Mouse (Mus musculus) limb, embryonic 14.5 days (tissue): Measurements from ENCODE around the gene Ubxn11. TPM values are rescaled to one million over a fixed set of nuclear protein-coding genes. Genes with fewer than 3 reads are reported as not detected.

Source experiments
- ATAC-seq: fragments of 200-750 bp; cut with Nextera tagmentation; 2 replicates; pipeline ENCODE4 v1.8.0; 2017; ENCODE audit warnings: low read depth, moderate number of reproducible peaks, moderate TSS enrichment; ENCODE audit not compliant: low FRiP score
- DNase-seq: peaks from one replicate; pipeline ENCODE4 v3.0.0-alpha.2; 2015; ENCODE audit warnings: low spot score
- H3K27ac ChIP-seq: fragments of 300-500 bp; sonication (generic); replicated peaks from 2 replicates; pipeline ENCODE4 v1.5.1; 2014; ENCODE audit warnings: low read depth, mild to moderate bottlenecking, low read length, moderate library complexity, mixed read lengths
- H3K27me3 ChIP-seq: fragments of 300-500 bp; sonication (generic); 2 replicates; pipeline ENCODE4 v1.6.1; 2014; ENCODE audit warnings: low read length, mixed read lengths; ENCODE audit not compliant: control insufficient read depth, insufficient read depth
- H3K36me3 ChIP-seq: fragments of 300-500 bp; sonication (generic); 2 replicates; pipeline ENCODE4 v1.6.1; 2014; ENCODE audit warnings: mild to moderate bottlenecking, low read length, moderate library complexity, mixed read lengths; ENCODE audit not compliant: control insufficient read depth, insufficient read depth
- H3K4me1 ChIP-seq: fragments of 300-500 bp; sonication (generic); 2 replicates; pipeline ENCODE4 v1.6.1; 2014; ENCODE audit warnings: antibody characterized with exemption, low read length, mixed read lengths; ENCODE audit not compliant: control insufficient read depth, insufficient read depth
- H3K4me2 ChIP-seq: fragments of 300-500 bp; sonication (generic); replicated peaks from 2 replicates; pipeline ENCODE4 v1.6.1; 2014; ENCODE audit warnings: low read depth, mild to moderate bottlenecking, low read length, moderate library complexity; ENCODE audit not compliant: severe bottlenecking
- H3K4me3 ChIP-seq: fragments of 300-500 bp; sonication (generic); replicated peaks from 2 replicates; pipeline ENCODE4 v1.5.1; 2014; ENCODE audit warnings: low read length
- H3K9ac ChIP-seq: fragments of 300-500 bp; sonication (generic); 2 replicates; pipeline ENCODE4 v1.6.1; 2014; ENCODE audit warnings: mild to moderate bottlenecking, low read depth, low read length, moderate library complexity; ENCODE audit not compliant: severe bottlenecking
- H3K9me3 ChIP-seq: fragments of 300-500 bp; sonication (generic); 2 replicates; pipeline ENCODE4 v1.6.1; 2016; ENCODE audit warnings: low read length; ENCODE audit not compliant: control insufficient read depth
- POLR2A ChIP-seq: fragments of 200-500 bp; IDR thresholded peaks from 2 replicates; pipeline ENCODE4 v1.8.0; 2012; ENCODE audit warnings: inconsistent platforms, mild to moderate bottlenecking, moderate library complexity, borderline replicate concordance; ENCODE audit not compliant: insufficient read depth, insufficient read length; ENCODE audit errors: extremely low read depth
- WGBS: fragments of 180-500 bp; shearing (Covaris S2); extraction: QIAGEN DNeasy Blood & Tissue Kit; methylation state at CpG from one replicate; pipeline ENCODE4 v1.1.7; 2014; 5-methylcytosine and 5-hydroxymethylcytosine counted together
- polyA plus RNA-seq, 2 experiments: library from polyadenylated mRNA; depleted of rRNA in 1 of 2; stranded (reverse) in 1 of 2; unstranded in 1 of 2; fragments of >200 nt; fragmentation: Nextera tagmentation in 1 of 2; extraction: Ambion mirVana in 1 of 2; gene quantifications; 2 replicates each; pipeline versions ENCODE4 v1.2.1 to v1.2.3; 2012 to 2014

Ubxn11 gene
- polyA plus RNA-seq, 2 experiments, result 7.6 to 21.9 TPM

- ATAC-seq (no peak), DNase-seq (no peak)
- no peaks in the 10 kb centered on the region for H3K4me1 ChIP-seq
- H3K27ac ChIP-seq, result no peak overlapping the region
- 73% methylated on average over 7 of the region's 7 CpGs for WGBS
- no peaks in the 10 kb centered on the region for H3K36me3 ChIP-seq
- H3K4me3 ChIP-seq, result no peak overlapping the region
- no peak overlapping the region for H3K9ac ChIP-seq
- no peak for TF ChIP-seq POLR2A
- no peaks in the 10 kb centered on the region for H3K9me3 ChIP-seq
- H3K27me3 ChIP-seq, result no peaks in the 10 kb centered on the region
- H3K4me2 ChIP-seq, result no peak overlapping the region
Observed at GRCm38 (mm10) chr4:134067833-134068544, 34.4 kb upstream of the Ubxn11 start.

DNA sequence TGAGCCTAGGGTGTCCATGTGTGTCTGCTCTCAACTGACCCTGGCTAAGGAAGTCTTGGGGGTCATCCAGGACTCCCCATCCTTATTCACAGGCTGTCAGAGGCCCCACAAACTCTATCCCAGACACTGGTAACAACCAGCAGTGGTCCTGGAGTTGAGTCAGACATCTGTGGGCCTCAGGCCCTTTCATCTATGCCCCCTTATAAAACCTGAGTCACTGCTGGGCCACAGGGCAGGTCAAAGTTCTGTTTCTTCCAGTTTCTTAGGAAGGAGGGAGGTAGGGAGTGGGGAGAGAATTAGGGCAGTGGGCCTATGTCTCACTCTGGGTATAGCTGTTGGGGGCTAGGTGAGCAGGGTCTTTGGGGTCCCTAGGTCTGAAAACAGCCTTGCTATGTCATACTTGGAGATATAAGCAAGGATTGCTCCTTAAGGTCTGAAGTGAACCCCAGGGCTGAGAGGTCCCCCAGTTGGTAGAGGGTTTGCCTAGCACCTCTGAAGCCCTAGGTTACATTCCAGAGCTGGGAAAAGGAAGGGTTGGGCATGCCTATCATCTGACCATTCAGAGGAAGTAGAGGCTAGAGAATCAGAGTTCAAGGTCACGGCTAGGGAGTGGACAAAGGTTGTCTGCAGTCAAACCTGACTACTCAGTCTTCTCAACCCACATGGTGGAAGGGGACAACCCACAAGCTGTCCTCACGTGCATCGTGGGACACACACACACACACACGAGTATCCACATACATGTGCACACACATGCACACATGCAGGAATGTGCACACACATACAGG, 33.4 kb upstream of the Ubxn11 start:
- no peak for ATAC-seq
- Histone ChIP-seq H3K9ac (no peak overlapping the region), H3K9me3 (no peaks in the 10 kb centered on the region), H3K36me3 (no peaks in the 10 kb centered on the region), H3K4me1 (no peaks in the 10 kb centered on the region), H3K27me3 (no peaks in the 10 kb centered on the region), H3K4me3 (no peak overlapping the region), H3K4me2 (no peak overlapping the region), H3K27ac (no peak overlapping the region)
- no peak for DNase-seq
- TF ChIP-seq POLR2A, result no peak
- 83% methylated on average over 4 of the region's 4 CpGs for WGBS

DNA sequence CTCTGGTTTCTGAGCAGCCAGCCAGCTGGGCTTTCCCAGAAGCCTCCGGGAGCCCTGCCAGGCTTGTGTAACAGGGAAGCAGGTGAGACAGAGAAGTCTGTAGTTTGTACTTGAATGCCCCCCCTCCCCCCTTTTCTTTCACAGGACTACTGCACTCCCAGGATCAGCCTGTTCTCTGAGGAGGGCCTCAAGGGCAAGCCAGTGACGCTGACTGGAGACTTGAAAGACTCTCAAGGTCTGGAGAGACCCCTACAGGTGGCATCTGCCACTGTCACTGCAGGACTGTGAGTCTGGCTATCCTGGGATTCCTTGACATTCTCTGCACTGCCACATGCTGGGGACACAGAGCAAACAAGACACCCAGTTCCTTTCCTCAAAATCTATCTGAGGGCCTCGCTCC, 23.7 kb upstream of the Ubxn11 start:
- DNase-seq, result peak; percentile 70
- no peak overlapping the region for H3K4me3 ChIP-seq
- 12% methylated on average over 3 of the region's 3 CpGs for WGBS

DNA sequence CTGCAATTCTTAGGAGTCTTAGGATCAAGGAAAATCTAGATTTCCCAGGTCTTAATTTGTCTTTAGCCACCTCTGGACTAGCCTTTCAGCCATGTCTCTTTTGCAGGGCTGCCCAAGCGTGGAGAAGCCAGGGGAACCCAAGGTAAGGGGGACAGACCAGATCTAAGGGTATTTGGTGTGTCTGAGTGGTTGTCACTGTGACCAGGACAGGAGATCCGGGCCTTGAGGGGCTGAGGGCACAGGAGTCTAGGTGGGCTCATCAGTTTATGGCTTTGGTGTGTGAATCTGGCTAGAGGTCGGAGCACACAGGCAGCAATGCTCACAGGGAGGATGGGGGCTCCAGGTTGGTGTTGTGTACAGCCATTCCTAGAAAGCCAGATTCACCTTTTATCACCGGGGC, 21.7 kb upstream of the Ubxn11 start:
- Histone ChIP-seq H3K4me3 (no peak overlapping the region), H3K9ac (no peak overlapping the region), H3K27ac (no peak overlapping the region), H3K4me2 (no peak overlapping the region), H3K36me3 (no peaks in the 10 kb centered on the region), H3K27me3 (0 out of 2 replicates have a peak, but pooled peaks cover 9% of the 10 kb centered on the region), H3K4me1 (peaks cover 5% of the 10 kb centered on the region; the same call in 1 of the 2 replicates), H3K9me3 (no peaks in the 10 kb centered on the region)
- no peak for TF ChIP-seq POLR2A
- ATAC-seq, result no peak
- 69% methylated on average over 4 of the region's 4 CpGs for WGBS
- no peak for DNase-seq

More for the DNA sequence above, 23.7 kb upstream of the Ubxn11 start:
- TF ChIP-seq POLR2A, result no peak
- Histone ChIP-seq H3K9ac (no peak overlapping the region), H3K27ac (no peak overlapping the region), H3K36me3 (no peaks in the 10 kb centered on the region), H3K9me3 (no peaks in the 10 kb centered on the region), H3K27me3 (0 out of 2 replicates have a peak, but pooled peaks cover 9% of the 10 kb centered on the region), H3K4me1 (peaks cover 5% of the 10 kb centered on the region; the same call in 1 of the 2 replicates), H3K4me2 (no peak overlapping the region)
- no peak for ATAC-seq

DNA sequence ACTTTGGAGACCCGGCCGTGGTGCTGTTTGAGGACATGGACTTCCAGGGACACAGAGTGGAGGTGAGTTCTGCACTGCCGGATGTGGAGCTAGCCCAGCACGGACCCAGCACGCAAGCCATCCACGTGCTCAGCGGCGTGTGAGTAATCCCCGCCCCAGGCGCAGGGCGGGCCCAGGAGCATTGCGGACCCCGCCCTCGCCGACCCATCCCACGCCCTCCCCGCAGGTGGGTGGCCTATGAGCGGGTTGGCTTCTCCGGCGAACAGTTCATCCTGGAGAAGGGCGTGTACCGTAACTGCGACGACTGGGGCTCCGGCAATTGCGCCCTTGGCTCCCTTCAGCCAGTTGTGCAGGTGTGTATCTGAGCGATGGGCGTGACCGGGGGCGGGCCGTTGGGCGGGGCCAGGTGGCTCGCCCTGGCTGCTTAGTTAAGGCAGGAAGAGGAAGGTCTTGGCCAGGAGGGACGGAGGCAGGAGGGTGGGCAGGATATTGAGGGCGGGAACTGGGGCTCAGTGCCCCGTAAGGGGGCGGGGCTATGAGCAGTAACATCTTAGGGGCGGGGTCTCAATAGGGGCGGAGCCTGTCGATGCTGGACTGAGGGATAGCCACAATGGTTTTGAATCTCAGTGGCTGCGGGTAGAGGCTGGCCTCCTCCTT, 20.5 kb upstream of the Ubxn11 start:
- Histone ChIP-seq H3K27ac (no peak overlapping the region), H3K4me1 (peaks cover 5% of the 10 kb centered on the region; the same call in 1 of the 2 replicates), H3K9me3 (no peaks in the 10 kb centered on the region), H3K36me3 (no peaks in the 10 kb centered on the region), H3K4me3 (peak overlapping the region; percentile 42), H3K9ac (peak overlapping the region; percentile 32; the same call in 1 of the 2 replicates), H3K4me2 (peak overlapping the region; percentile 81), H3K27me3 (0 out of 2 replicates have a peak, but pooled peaks cover 9% of the 10 kb centered on the region)
- DNase-seq (peak; percentile 71), ATAC-seq (peak; percentile 81)
- no peak for TF ChIP-seq POLR2A
- 2% methylated on average over 38 of the region's 41 CpGs for WGBS
